Mouse (Mus musculus): ENCODE measurements around the gene Pold1.

The Pold1 gene

DNA sequence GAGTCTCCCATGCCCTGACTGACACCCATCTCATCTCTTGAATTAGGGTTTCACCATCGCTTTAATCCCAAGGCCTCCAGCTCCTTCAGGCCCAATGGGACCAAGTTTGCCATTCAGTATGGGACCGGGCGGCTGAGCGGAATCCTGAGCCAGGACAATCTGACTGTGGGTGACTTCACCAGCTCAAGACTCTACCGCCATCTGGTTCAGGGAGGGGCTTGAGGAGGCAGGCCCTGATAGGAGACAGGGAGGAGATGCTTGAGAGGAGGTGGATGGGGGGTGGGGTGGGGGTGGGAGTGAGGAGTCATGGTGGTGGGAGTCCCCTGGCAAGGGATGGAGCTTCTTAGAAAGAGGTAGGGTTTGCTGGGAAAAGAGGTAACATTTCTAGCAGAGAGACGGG, 33.0 kb upstream of the Pold1 start:
- DNase-seq (ENCODE audit: low spot score) = no peak

DNA sequence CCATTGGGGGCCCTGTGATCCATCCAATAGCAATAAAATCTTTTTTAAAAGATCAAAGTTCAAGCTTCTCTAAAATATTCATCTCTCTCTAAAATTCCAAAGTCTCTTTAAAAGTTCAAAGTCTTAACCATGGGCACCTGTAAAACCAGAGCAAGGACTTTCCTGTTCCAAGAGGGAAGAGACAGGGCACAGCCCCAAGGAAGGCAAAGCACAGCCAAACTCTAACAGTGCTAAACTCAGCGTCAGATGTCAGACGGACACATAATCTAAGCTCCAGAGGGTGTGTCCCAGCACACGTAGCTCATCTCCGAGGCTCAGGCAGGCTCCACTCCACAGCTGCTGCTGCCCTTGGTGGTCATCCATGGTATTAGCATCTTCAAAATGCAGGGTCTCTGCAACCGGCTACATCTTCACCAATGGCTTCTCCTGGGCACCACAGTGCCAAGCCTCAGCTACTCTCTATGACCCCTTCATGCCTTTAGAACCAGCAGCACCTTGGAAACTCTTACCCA, 27.7 kb upstream of the Pold1 start:
- DNase-seq (ENCODE audit: low spot score) = no peak

- no peak for DNase-seq (ENCODE audit: low spot score)
These were observed 24.4 kb upstream of the Pold1 start for GRCm38 (mm10) chr7:44572956-44573484.

- no peak for DNase-seq (ENCODE audit: low spot score)
These were observed 23.6 kb upstream of the Pold1 start, which contains the start of gene Napsa for GRCm38 (mm10) chr7:44572213-44572701. Napsa (plus strand) TSS chr7:44572380.

GRCm38 (mm10) chr7:44571811-44572210, 23.2 kb upstream of the Pold1 start:
- DNase-seq (ENCODE audit: low spot score) = no peak

GRCm38 (mm10) chr7:44570989-44571388, 22.3 kb upstream of the Pold1 start:
- no peak for DNase-seq (ENCODE audit: low spot score)

GRCm38 (mm10) chr7:44568803-44569202, 20.2 kb upstream of the Pold1 start:
- no peak for DNase-seq (ENCODE audit: low spot score)

- no peak for DNase-seq (ENCODE audit: low spot score)
These were observed 16.8 kb upstream of the Pold1 start for GRCm38 (mm10) chr7:44565414-44565813.

GRCm38 (mm10) chr7:44564486-44564885, 15.8 kb upstream of the Pold1 start:
- DNase-seq (ENCODE audit: low spot score) = no peak

DNA sequence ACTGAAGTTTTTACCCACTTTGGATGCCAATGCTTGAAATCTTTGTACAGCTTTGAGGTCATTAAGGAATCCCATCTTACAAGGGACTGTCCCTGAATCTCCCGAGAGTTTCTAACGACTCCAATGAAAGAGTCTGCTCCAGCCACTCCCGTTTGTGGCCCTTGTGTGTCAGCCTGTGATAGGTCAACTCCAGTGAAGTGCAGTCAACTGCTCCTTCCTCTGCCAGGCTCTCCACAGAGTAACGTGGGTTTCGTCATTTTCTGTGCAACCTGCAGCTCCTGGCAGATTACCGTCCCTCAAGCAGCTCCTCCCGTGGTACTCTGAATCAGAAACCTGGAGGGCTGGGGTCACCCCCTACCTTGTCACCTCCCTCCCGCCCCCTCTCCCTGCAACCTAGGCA, 14.6 kb upstream of the Pold1 start:
- no peak for DNase-seq (ENCODE audit: low spot score)

DNA sequence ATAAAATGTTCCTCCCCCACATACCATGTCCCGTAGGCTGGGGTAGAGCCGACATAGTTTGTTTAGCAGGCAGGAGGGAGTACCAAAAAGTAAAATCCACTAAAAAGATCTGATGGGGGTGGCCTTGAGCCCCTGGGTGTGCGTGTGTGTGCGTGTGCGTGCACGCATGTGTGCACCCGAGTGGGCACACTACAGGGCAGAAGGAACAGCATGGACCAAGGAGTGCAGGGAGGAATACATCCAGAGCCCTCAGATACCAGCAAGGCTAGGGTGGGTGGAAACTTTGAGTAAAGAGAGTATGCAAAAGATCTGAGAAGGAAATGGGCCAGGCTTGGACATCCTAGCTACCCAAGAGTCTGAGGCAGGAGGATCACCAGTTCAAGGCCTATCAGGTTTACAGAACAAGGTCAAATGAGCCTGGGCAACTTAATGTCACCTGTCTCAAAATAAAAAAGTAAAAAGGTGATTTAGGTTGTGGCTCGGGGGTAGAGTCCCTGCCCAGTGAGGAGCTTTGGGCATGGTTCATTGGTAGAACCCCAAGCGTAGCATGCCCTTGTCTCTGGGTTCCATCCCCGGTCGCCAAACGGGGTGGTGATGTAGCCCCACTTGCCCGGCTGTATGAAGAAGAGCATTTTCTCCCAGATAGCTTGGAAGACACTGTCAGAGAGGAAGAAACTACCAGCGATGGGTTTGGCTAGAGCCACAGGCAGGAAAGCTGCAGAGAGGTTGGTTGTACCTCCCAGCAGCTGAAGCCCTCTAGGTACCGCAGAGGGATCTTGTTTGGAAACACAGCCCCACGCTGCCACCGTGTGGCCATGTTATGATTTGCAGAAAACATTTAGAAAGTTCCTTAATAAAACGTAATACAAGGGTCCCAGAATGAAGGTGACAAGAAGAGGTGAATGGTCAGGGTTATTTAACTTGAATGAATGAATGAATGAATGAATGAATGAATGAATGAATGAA, 12.1 kb upstream of the Pold1 start:
- peak; percentile 71 for DNase-seq (ENCODE audit: low spot score)

GRCm38 (mm10) chr7:44557629-44558028, 9.0 kb upstream of the Pold1 start:
- peak; percentile 47 for DNase-seq (ENCODE audit: low spot score)

DNA sequence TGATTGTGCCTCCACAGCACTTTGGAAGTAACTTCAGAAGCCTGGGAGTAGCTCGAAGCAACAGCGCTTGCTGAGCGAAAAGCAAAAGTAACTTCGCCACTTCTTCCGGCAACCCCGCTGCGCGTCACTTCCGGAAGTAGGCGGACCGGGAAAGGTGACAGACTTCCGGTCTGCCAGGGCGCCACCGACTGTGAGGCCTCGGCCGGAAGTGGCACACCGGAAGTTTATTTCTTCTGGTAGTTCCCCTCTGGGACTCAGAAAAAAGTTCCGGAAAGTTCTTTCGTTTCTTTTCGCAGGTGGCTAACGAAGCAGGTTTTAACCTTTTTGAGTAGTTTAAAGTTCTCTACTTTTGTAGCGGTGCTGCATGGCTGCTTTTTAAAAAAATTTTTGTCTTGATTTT, 5.2 kb upstream of the Pold1 start, which contains the start of gene Nr1h2:
Nr1h2 (minus strand) TSS at position 126 of the 400 bp plus-strand sequence.
- DNase-seq (ENCODE audit: low spot score) = peak; percentile 94

GRCm38 (mm10) chr7:44553196-44553764, 4.6 kb upstream of the Pold1 start:
- peak; percentile 78 for DNase-seq (ENCODE audit: low spot score)

DNA sequence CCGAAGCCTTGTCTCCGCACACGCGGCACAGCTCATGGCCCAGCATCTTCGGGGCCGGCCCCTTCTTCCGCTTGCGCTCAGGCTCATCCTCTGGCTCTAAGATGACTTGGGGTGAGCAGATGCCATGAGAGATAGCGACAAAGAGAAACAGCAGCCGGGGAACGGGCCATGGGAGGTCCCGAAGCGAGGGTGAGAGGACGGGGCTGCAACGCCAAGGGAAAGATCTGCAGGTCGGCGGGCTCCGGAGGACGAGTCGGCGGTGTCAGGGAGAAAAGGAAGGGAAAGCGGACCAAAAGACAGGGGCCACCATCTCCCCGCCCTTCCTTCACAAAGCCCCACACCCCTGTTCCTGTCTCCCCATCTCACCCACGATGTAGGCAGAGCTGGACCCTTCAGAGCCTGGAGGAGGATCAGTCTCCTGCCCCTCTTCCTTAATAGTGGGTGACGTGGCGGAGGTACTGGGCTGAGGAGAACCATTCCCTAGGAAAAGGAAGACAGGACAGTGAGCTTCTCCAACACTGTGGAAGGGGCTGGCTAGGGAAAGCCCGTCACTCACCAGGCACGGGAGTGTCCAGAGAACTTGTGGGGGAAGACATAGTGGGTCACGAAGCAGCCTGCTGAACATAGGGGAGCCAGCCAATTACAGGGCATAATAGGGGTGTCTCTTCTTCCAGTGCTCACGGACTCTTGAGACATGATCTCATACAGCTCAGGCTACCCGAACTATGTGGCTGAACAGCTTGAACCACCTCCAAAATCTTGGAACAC, 3.7 kb upstream of the Pold1 start:
- DNase-seq (ENCODE audit: low spot score) = no peak

- DNase-seq (ENCODE audit: low spot score) = no peak
These were observed 3.1 kb upstream of the Pold1 start for GRCm38 (mm10) chr7:44551731-44552130.

DNA sequence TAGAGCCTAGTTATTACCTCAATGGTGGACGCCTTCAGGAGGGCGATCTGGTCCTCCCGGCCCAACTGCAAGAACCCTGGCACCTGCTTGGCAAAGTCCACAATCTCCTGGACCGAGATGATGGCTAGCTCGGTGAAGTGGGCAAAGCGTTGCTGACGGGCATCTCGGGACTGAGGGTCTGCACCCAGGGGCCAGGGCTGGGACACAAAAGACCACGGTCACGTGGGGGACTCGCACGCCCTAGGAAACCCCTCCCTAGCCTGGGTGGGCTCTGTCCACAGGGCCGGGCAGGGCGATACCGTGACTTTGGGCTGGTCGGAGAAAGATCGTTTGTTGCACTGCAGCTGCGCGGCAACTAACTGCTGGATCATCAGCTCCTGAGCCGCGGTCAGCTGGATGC, 2.7 kb upstream of the Pold1 start:
- DNase-seq (ENCODE audit: low spot score) = no peak

- no peak for DNase-seq (ENCODE audit: low spot score)
These were observed 1.7 kb upstream of the Pold1 start for GRCm38 (mm10) chr7:44550409-44550678.

DNA sequence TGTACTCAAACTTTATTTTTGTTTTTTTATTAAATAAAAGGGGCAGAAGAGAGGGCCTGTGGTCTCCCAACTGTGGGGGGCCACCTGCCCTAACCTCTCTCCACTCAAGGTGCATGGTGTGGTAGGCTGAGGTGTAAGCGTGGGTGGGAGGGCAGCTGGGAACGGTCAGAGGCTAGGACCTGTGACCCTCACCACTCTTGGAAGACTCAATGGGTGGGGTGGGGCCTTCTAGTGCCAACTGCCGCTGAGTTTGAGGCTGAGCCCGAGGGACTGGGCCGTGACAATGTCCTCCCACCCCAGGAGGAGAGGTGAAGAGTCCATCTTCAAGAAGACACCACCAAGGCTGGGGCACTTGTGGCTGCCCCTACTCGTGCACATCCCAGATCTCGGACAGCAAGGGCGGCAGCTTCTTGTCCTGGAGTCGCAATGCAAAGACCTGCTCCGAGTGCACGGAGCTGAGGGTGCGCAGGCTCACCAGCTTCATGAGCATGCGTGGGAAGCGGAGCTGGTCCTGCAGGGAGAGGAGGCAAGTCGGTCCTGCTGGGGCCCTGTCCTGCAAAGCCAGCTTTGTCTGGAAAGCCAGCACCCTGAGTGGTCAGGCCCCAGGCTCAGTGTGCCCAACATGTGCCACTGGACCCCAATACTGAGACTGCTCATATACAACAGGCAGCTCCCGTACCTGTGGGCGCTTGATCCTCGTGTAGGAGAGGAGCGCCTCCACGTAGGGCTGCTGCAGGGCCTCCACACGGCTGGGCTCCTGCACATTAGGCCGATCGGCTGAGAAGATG, 1.2 kb upstream of the Pold1 start:
- no peak for DNase-seq (ENCODE audit: low spot score)

GRCm38 (mm10) chr7:44547725-44548124, 924 bp downstream of the Pold1 start:
- DNase-seq (ENCODE audit: low spot score) = no peak

GRCm38 (mm10) chr7:44547041-44547440, 1.6 kb downstream of the Pold1 start:
- DNase-seq (ENCODE audit: low spot score) = no peak
